Comparison of ENCODE assay signal across 22 mouse cellular contexts in genomic region chr10:21835077-21835476, GRCm38 (mm10). TPM values are rescaled to one million over a fixed set of nuclear protein-coding genes. Genes with fewer than 3 reads are reported as not detected.
A peak's percentile ranks its signal among the peaks of the same experiment; 100 is the strongest.
DNase-seq lines count a peak whose midpoint lies in the region; ATAC-seq and TF ChIP-seq lines count a peak whose summit lies in the region.
"Had no signal": no experiment of that assay in that cellular context is flagged by ENCODE, and none has a peak within 500 bp of the region (broad histone marks: within the 10 kb centered on the region; RNA-seq: fewer than 3 reads in every experiment).

No protein-coding gene starts in this region.

- H3K4me2 ChIP-seq in forebrain, postnatal 0 days (ENCODE audit: low read depth), result no peak overlapping the region
- no peak overlapping the region for H3K4me2 ChIP-seq in forebrain, embryonic 15.5 days (replicated peaks)
- no peak overlapping the region for H3K4me2 ChIP-seq in midbrain, embryonic 14.5 days (ENCODE audit: low read length)
- H3K4me2 ChIP-seq in midbrain, embryonic 16.5 days (ENCODE audit: low read length), result no peak overlapping the region
- no peak overlapping the region for H3K4me2 ChIP-seq in intestine, embryonic 16.5 days (ENCODE audit: low read depth, low read length)
- H3K4me2 ChIP-seq: heart, embryonic 13.5 days; kidney, embryonic 15.5 days had no signal

- DNase-seq in forebrain, postnatal 0 days, result no peak
- DNase-seq in midbrain, embryonic 14.5 days, result peak; percentile 50
- peak; percentile 61 for DNase-seq in brain, embryonic 14.5 days (ENCODE audit: low read depth)
- DNase-seq in retina, postnatal 1 day, result peak; percentile 52
- DNase-seq: adrenal gland, adult 8-10 months; cerebellum, adult 18-20 months; cerebellum, postnatal 14 days; gastrocnemius, postnatal 10 days; heart, adult 18-20 months; heart, postnatal 14 days; kidney, adult 11 months; kidney, postnatal 36 days; layer of hippocampus, postnatal 36 days; lung, postnatal 4 days had no signal

- H3K4me3 ChIP-seq in forebrain, postnatal 0 days (ENCODE audit: low read depth, low read length), result no peak overlapping the region
- no peak overlapping the region for H3K4me3 ChIP-seq in forebrain, embryonic 15.5 days
- no peak overlapping the region for H3K4me3 ChIP-seq in midbrain, embryonic 14.5 days (replicated peaks; ENCODE audit: low read depth, low read length)
- no peak overlapping the region for H3K4me3 ChIP-seq in midbrain, embryonic 16.5 days (ENCODE audit: low read depth, low read length)
- no peak overlapping the region for H3K4me3 ChIP-seq in intestine, embryonic 16.5 days (ENCODE audit: low read length)
- H3K4me3 ChIP-seq: heart, embryonic 13.5 days; kidney, embryonic 15.5 days had no signal

- H3K36me3 ChIP-seq in forebrain, postnatal 0 days (ENCODE audit: insufficient read depth), result no peaks in the 10 kb centered on the region
- H3K36me3 ChIP-seq in forebrain, embryonic 15.5 days, result no peaks in the 10 kb centered on the region
- H3K36me3 ChIP-seq in midbrain, embryonic 14.5 days (ENCODE audit: control insufficient read depth, insufficient read depth, low read length), result no peaks in the 10 kb centered on the region
- no peaks in the 10 kb centered on the region for H3K36me3 ChIP-seq in midbrain, embryonic 16.5 days (ENCODE audit: control insufficient read depth, insufficient read depth, low read length)
- no peaks in the 10 kb centered on the region for H3K36me3 ChIP-seq in intestine, embryonic 16.5 days (ENCODE audit: control insufficient read depth, insufficient read depth, low read length)
- H3K36me3 ChIP-seq: heart, embryonic 13.5 days; kidney, embryonic 15.5 days had no signal

- no peak for TF ChIP-seq CTCF in forebrain, postnatal 0 days (IDR thresholded peaks at IDR 0.05; ENCODE audit: low read depth)
- TF ChIP-seq CTCF in brain, embryonic 14.5 days (IDR thresholded peaks at IDR 0.05; ENCODE audit: borderline replicate concordance, extremely low read depth, insufficient read depth, insufficient read length), result no peak

- no peaks in the 10 kb centered on the region for H3K9me3 ChIP-seq in forebrain, postnatal 0 days (ENCODE audit: low read length)
- H3K9me3 ChIP-seq in forebrain, embryonic 15.5 days, result no peaks in the 10 kb centered on the region
- no peaks in the 10 kb centered on the region for H3K9me3 ChIP-seq in midbrain, embryonic 14.5 days (ENCODE audit: control insufficient read depth, low read length)
- H3K9me3 ChIP-seq in midbrain, embryonic 16.5 days (replicated peaks; ENCODE audit: control insufficient read depth, low read length, poor library complexity, severe bottlenecking), result no peaks in the 10 kb centered on the region
- H3K9me3 ChIP-seq in intestine, embryonic 16.5 days (ENCODE audit: control insufficient read depth, low read length), result no peaks in the 10 kb centered on the region
- H3K9me3 ChIP-seq: G1E; heart, embryonic 13.5 days; kidney, embryonic 15.5 days had no signal

- no peaks in the 10 kb centered on the region for H3K4me1 ChIP-seq in forebrain, postnatal 0 days (ENCODE audit: insufficient read depth)
- H3K4me1 ChIP-seq in forebrain, embryonic 15.5 days, result no peaks in the 10 kb centered on the region
- H3K4me1 ChIP-seq in midbrain, embryonic 14.5 days (ENCODE audit: control insufficient read depth, insufficient read depth, low read length), result no peaks in the 10 kb centered on the region
- no peaks in the 10 kb centered on the region for H3K4me1 ChIP-seq in midbrain, embryonic 16.5 days (ENCODE audit: control insufficient read depth, insufficient read depth, low read length)
- no peaks in the 10 kb centered on the region; the same call in 1 of the 2 replicates for H3K4me1 ChIP-seq in intestine, embryonic 16.5 days (ENCODE audit: control insufficient read depth, insufficient read depth, low read length)
- H3K4me1 ChIP-seq: kidney, embryonic 15.5 days had no signal

- H3K27ac ChIP-seq in forebrain, postnatal 0 days (ENCODE audit: low read depth, low read length), result no peak overlapping the region
- no peak overlapping the region for H3K27ac ChIP-seq in forebrain, embryonic 15.5 days (replicated peaks)
- no peak overlapping the region for H3K27ac ChIP-seq in midbrain, embryonic 14.5 days (replicated peaks; ENCODE audit: low read depth, low read length)
- no peak overlapping the region for H3K27ac ChIP-seq in midbrain, embryonic 16.5 days (ENCODE audit: low read length)
- H3K27ac ChIP-seq in intestine, embryonic 16.5 days (ENCODE audit: low read length), result no peak overlapping the region
- H3K27ac ChIP-seq: heart, embryonic 13.5 days; kidney, embryonic 15.5 days had no signal

- H3K27me3 ChIP-seq in forebrain, postnatal 0 days (ENCODE audit: insufficient read depth, low read length), result no peaks in the 10 kb centered on the region
- no peaks in the 10 kb centered on the region for H3K27me3 ChIP-seq in forebrain, embryonic 15.5 days
- no peaks in the 10 kb centered on the region for H3K27me3 ChIP-seq in midbrain, embryonic 14.5 days (ENCODE audit: control insufficient read depth, insufficient read depth, low read length)
- H3K27me3 ChIP-seq in midbrain, embryonic 16.5 days (ENCODE audit: control insufficient read depth, insufficient read depth, low read depth, low read length), result no peaks in the 10 kb centered on the region
- no peaks in the 10 kb centered on the region for H3K27me3 ChIP-seq in intestine, embryonic 16.5 days (replicated peaks; ENCODE audit: control insufficient read depth, insufficient read depth, low read length)
- H3K27me3 ChIP-seq: heart, embryonic 13.5 days; kidney, embryonic 15.5 days had no signal

- peak; percentile 20; the same call in 1 of the 2 replicates for ATAC-seq in forebrain, postnatal 0 days
- ATAC-seq in forebrain, embryonic 15.5 days (replicated peaks), result no peak
- no peak for ATAC-seq in midbrain, embryonic 14.5 days (ENCODE audit: low FRiP score, low TSS enrichment)
- no peak for ATAC-seq in midbrain, embryonic 16.5 days
- ATAC-seq in intestine, embryonic 16.5 days, result no peak
- ATAC-seq: activated CD4-positive, CD25-positive, alpha-beta regulatory T cell, adult 4 months; hindbrain, embryonic 16.5 days had no signal

- no peak overlapping the region for H3K9ac ChIP-seq in forebrain, postnatal 0 days
- no peak overlapping the region for H3K9ac ChIP-seq in forebrain, embryonic 15.5 days (replicated peaks)
- H3K9ac ChIP-seq in midbrain, embryonic 14.5 days (replicated peaks; ENCODE audit: low read length), result no peak overlapping the region
- H3K9ac ChIP-seq in midbrain, embryonic 16.5 days (ENCODE audit: low read depth, low read length), result no peak overlapping the region
- no peak overlapping the region for H3K9ac ChIP-seq in intestine, embryonic 16.5 days (ENCODE audit: low read depth, low read length)
- H3K9ac ChIP-seq: heart, embryonic 13.5 days; kidney, embryonic 15.5 days had no signal

- no peak for TF ChIP-seq POLR2A in brain, embryonic 14.5 days (IDR thresholded peaks at IDR 0.05; ENCODE audit: borderline replicate concordance, extremely low read depth, insufficient read depth, insufficient read length, poor library complexity, severe bottlenecking)

- WGBS in forebrain, postnatal 0 days, result 42% methylated on average over 7 of the region's 7 CpGs
- 42% methylated on average over 7 of the region's 7 CpGs for WGBS in forebrain, embryonic 15.5 days
- 62% methylated on average over 7 of the region's 7 CpGs for WGBS in midbrain, embryonic 14.5 days
- 53% methylated on average over 7 of the region's 7 CpGs for WGBS in midbrain, embryonic 16.5 days
- WGBS in intestine, embryonic 16.5 days, result 67% methylated on average over 7 of the region's 7 CpGs

RNA-seq across cellular contexts. Expression of gene Sgk1, which starts 46.9 kb away (rescaled TPM):
- total RNA-seq in forebrain, postnatal 0 days (2014; rRNA removed), result 88.0 and 97.5 TPM in 2 replicates
- polyA plus RNA-seq in forebrain, postnatal 0 days (2015; fragmentation: Nextera tagmentation; extraction: Ambion mirVana), result 62.8 and 68.6 TPM in 2 replicates
- polyA plus RNA-seq in forebrain, embryonic 15.5 days (2015; fragmentation: Nextera tagmentation; extraction: Ambion mirVana), result 27.1 and 28.7 TPM in 2 replicates
- polyA plus RNA-seq in midbrain, embryonic 14.5 days (2014; fragmentation: Nextera tagmentation; extraction: Ambion mirVana), result 43.7 and 47.9 TPM in 2 replicates
- polyA plus RNA-seq in midbrain, embryonic 16.5 days (2015; fragmentation: Nextera tagmentation; extraction: Ambion mirVana), result 47.9 and 53.4 TPM in 2 replicates
- 19.7 and 30.3 TPM in 2 replicates for polyA plus RNA-seq in brain, embryonic 14.5 days (2012; rRNA removed)
- polyA plus RNA-seq in intestine, embryonic 16.5 days (2015; fragmentation: Nextera tagmentation; extraction: Ambion mirVana), result 33.6 and 35.1 TPM in 2 replicates
